Mouse (Mus musculus): ENCODE measurements around the gene St3gal4. TPM values are rescaled to one million over a fixed set of nuclear protein-coding genes. Genes with fewer than 3 reads are reported as not detected.

St3gal4 gene
- total and polyA plus RNA-seq, 3 experiments: 6.2 to 9.3 (median 8.8) TPM

- no peaks in the 10 kb centered on the region for H3K79me2 ChIP-seq (replicated peaks; ENCODE audit: control insufficient read depth, extremely low read depth, insufficient read depth, poor library complexity, severe bottlenecking)
- H3K27me3 ChIP-seq (replicated peaks): no peaks in the 10 kb centered on the region
- in situ Hi-C loops (cut with MboI; ENCODE audit: low pct_ligation_motif_present, low pct_unique_long_range_greater_than_20kb, low sequenced_read_pairs): no loop called here
- dilution Hi-C loops (cut with MboI; ENCODE audit: extremely low pct_ligation_motif_present, extremely low pct_unique_long_range_greater_than_20kb, low sequenced_read_pairs): no loop called here
- peaks cover 46 to 97% of the 10 kb centered on the region in 2 experiments for H3K36me3 ChIP-seq (replicated peaks in 1 of 2; ENCODE audit: control insufficient read depth in 1 of 2, insufficient read depth in 1 of 2, low read length in 1 of 2)
- no peaks in the 10 kb centered on the region for H3K9me3 ChIP-seq (replicated peaks; ENCODE audit: low read length)
- no peak overlapping the region for H3K27ac ChIP-seq (ENCODE audit: insufficient read depth, low read depth)
- no peak overlapping the region for H3K4me3 ChIP-seq (replicated peaks in 1 of 3; ENCODE audit: low read depth in 2 of 3, low read length in 2 of 3, poor library complexity in 1 of 3)
- H3K4me2 ChIP-seq (ENCODE audit: insufficient read depth, low read depth, poor library complexity, severe bottlenecking): no peak overlapping the region
- no peak overlapping the region for H3K9ac ChIP-seq (ENCODE audit: insufficient read depth, low read depth)
- peaks cover 3 to 18% of the 10 kb centered on the region in 2 experiments; a peak in 2 of 4 replicates for H3K4me1 ChIP-seq (ENCODE audit: control insufficient read depth in 1 of 2, insufficient read depth in 2 of 2)
- no peak for DNase-seq (ENCODE audit: extremely low read depth)
- TF ChIP-seq USF2 (conservative IDR thresholded peaks at IDR 0.05; ENCODE audit: low read depth, low read length): no peak
- no peak for TF ChIP-seq MAFK (IDR thresholded peaks at IDR 0.05; ENCODE audit: insufficient replicate concordance, low read length)
- no peak for TF ChIP-seq CTCF (conservative IDR thresholded peaks at IDR 0.05 in 1 of 2, IDR thresholded peaks at IDR 0.05 in 1 of 2; ENCODE audit: low read depth in 2 of 2, low read length in 2 of 2)
- no peak for TF ChIP-seq RAD21 (IDR thresholded peaks at IDR 0.05; ENCODE audit: low read depth, low read length)
- TF ChIP-seq POLR2A (IDR thresholded peaks at IDR 0.05; ENCODE audit: low read depth, low read length): no peak
- TF ChIP-seq PAX5 (IDR thresholded peaks at IDR 0.05; ENCODE audit: low read length): no peak
- no peak for TF ChIP-seq GABPA (IDR thresholded peaks at IDR 0.05; ENCODE audit: insufficient replicate concordance, low read depth, low read length)
- no peak for TF ChIP-seq HCFC1 (IDR thresholded peaks at IDR 0.05; ENCODE audit: low read depth, low read length)
Observed at GRCm38 (mm10) chr9:35128995-35129418, 9.9 kb upstream of the St3gal4 start.

GRCm38 (mm10) chr9:35128564-35128963 lies 9.5 kb upstream of the St3gal4 start:
- Histone ChIP-seq H3K36me3 (replicated peaks in 1 of 2; ENCODE audit: control insufficient read depth in 1 of 2, insufficient read depth in 1 of 2, low read length in 1 of 2) (peaks cover 43 to 97% of the 10 kb centered on the region in 2 experiments), H3K9me3 (replicated peaks; ENCODE audit: low read length) (no peaks in the 10 kb centered on the region), H3K27ac (ENCODE audit: insufficient read depth, low read depth) (no peak overlapping the region), H3K9ac (ENCODE audit: insufficient read depth, low read depth) (no peak overlapping the region), H3K79me2 (replicated peaks; ENCODE audit: control insufficient read depth, extremely low read depth, insufficient read depth, poor library complexity, severe bottlenecking) (no peaks in the 10 kb centered on the region), H3K4me3 (replicated peaks in 1 of 3; ENCODE audit: low read depth in 2 of 3, low read length in 2 of 3, poor library complexity in 1 of 3) (no peak overlapping the region), H3K27me3 (replicated peaks) (no peaks in the 10 kb centered on the region), H3K4me1 (ENCODE audit: control insufficient read depth in 1 of 2, insufficient read depth in 2 of 2) (peaks cover 3 to 23% of the 10 kb centered on the region in 2 experiments; a peak in 2 of 4 replicates), H3K4me2 (ENCODE audit: insufficient read depth, low read depth, poor library complexity, severe bottlenecking) (no peak overlapping the region)
- dilution Hi-C loops (cut with MboI; ENCODE audit: extremely low pct_ligation_motif_present, extremely low pct_unique_long_range_greater_than_20kb, low sequenced_read_pairs) (no loop called here), in situ Hi-C loops (cut with MboI; ENCODE audit: low pct_ligation_motif_present, low pct_unique_long_range_greater_than_20kb, low sequenced_read_pairs) (no loop called here)
- no peak for DNase-seq (ENCODE audit: extremely low read depth)
- TF ChIP-seq HCFC1 (IDR thresholded peaks at IDR 0.05; ENCODE audit: low read depth, low read length) (no peak), MAZ (IDR thresholded peaks at IDR 0.05; ENCODE audit: low read depth, low read length) (no peak), ZMIZ1 (IDR thresholded peaks at IDR 0.05; ENCODE audit: low read depth, low read length) (no peak), KAT2A (IDR thresholded peaks at IDR 0.05; ENCODE audit: insufficient replicate concordance, low read length) (no peak), UBTF (IDR thresholded peaks at IDR 0.05; ENCODE audit: low read depth, low read length) (no peak), JUND (conservative IDR thresholded peaks at IDR 0.05; ENCODE audit: low read depth, low read length) (no peak), MEF2A (IDR thresholded peaks at IDR 0.05; ENCODE audit: borderline replicate concordance, low read depth, low read length) (no peak), NRF1 (IDR thresholded peaks at IDR 0.05; ENCODE audit: low read depth, low read length) (no peak), TBP (conservative IDR thresholded peaks at IDR 0.05; ENCODE audit: low read depth, low read length) (no peak), IRF4 (IDR thresholded peaks at IDR 0.05; ENCODE audit: low read depth, low read length) (no peak), E2F4 (IDR thresholded peaks at IDR 0.05; ENCODE audit: insufficient replicate concordance, low read depth, low read length) (no peak), CHD1 (IDR thresholded peaks at IDR 0.05; ENCODE audit: low read depth, low read length) (no peak), ETS1 (conservative IDR thresholded peaks at IDR 0.05; ENCODE audit: low read depth, low read length) (no peak), USF2 (conservative IDR thresholded peaks at IDR 0.05; ENCODE audit: low read depth, low read length) (no peak), MAFK (IDR thresholded peaks at IDR 0.05; ENCODE audit: insufficient replicate concordance, low read length) (no peak), ELF1 (IDR thresholded peaks at IDR 0.05; ENCODE audit: low read depth, low read length) (no peak), JUN (IDR thresholded peaks at IDR 0.05; ENCODE audit: insufficient read depth, low read depth, low read length) (no peak)
